Mouse (Mus musculus): ENCODE measurements around the gene Kcmf1. TPM values are rescaled to one million over a fixed set of nuclear protein-coding genes. Genes with fewer than 3 reads are reported as not detected.
A peak's percentile ranks its signal among the peaks of the same experiment; 100 is the strongest.

Gene Kcmf1
- polyA plus RNA-seq (2012; rRNA removed): 108 and 150 TPM in 2 replicates

DNA sequence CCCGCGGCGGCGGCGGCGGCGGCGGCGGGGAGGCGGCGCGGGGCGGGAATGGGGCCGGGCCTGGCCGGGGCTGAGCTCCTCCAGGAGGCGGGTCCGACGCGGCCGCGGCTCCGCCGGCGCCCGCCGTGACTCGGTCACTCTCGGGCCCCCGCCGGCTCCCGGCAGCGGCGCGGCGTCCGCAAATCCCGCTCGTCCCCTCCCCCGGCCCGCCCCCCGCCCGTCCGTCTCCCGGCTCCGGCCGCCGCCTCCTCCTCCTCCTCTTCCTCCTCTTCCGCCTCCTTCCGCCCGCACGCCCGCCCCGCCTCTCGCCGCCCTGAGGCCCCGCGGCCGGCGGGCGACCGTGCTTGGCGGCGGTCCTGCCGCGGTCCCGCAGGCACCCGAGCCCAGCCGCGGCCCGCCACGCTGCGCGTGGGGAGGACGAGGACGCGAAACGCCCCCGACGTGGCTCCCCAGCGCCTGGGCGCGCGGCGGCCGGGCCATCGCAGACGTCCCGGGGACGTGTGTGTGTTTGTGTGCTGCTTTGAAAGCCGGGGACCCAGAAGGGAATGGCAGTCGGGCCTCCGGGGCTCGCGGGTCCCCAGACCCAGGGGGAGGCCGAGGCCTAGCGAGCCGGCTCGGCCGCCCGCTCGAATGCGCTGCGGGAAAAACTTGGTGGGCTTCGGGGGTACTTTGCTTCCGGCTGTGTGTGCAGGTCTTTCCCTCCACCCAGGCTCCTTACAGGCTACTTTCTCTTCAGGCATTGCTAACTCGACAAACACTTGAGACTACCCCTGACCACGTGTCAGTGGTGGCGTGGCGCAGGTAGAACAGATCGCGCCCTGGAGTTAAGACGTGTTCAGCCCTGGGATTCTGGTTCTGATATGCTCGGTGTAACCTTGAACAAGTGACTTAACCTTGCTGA is at the start of gene Kcmf1:
Gene Kcmf1 (minus strand): TSS at position 199 of the 901 bp plus-strand sequence.
- whole genome bisulfite sequencing: under 1% methylated on average over 106 of the region's 113 CpGs
- H3K4me3 ChIP-seq (replicated peaks; ENCODE audit: extremely low read depth, low read depth, low read length): peak within 1 kb of the TSS; percentile 63
- H3K4me1 ChIP-seq (ENCODE audit: control insufficient read depth, insufficient read depth, low read length): peaks cover 14% of the 10 kb centered on the region
- DNase-seq: peak; percentile 78
- peak; percentile 42; the same call in 1 of the 2 replicates for TF ChIP-seq POLR2A (IDR thresholded peaks at IDR 0.05; ENCODE audit: borderline replicate concordance, extremely low read depth, low read depth, low read length)
- no peak for TF ChIP-seq CTCF (IDR thresholded peaks at IDR 0.05; ENCODE audit: insufficient read depth, low read length)

DNA sequence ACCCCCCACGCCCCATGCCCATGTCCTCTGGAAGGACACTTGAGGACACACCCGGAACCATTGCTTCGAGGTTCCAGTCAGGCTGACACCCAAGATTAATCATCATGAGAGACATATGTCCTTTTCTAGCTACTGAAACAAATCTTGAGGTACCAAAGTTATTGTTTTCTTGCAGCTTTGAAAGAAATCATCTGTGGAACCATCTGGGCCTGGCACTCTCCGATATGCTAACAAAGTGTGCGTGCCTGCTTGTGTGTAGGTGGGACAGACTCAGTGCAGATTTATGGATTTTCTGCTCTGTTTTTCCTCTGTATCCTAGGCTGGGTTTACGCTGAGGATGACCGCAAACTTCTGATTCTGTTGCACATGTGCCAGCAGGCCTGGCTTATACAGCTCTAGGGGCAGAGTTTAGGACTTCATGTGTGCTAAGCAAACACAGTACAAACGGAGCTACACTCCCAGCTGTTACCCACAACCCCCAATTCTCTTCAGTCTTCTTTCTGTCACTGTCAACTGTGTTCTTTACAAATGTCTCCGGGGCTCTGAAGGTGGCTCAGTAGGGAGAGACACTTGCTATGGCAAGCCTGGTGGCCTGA is 49.5 kb upstream of the Kcmf1 start:
- TF ChIP-seq POLR2A (IDR thresholded peaks at IDR 0.05; ENCODE audit: borderline replicate concordance, extremely low read depth, low read depth, low read length) (no peak), CTCF (IDR thresholded peaks at IDR 0.05; ENCODE audit: insufficient read depth, low read length) (no peak)
- no peak for DNase-seq
- no peaks in the 10 kb centered on the region for H3K4me1 ChIP-seq (ENCODE audit: control insufficient read depth, insufficient read depth, low read length)
- 80% methylated on average over 9 of the region's 9 CpGs for WGBS
- H3K4me3 ChIP-seq (replicated peaks; ENCODE audit: extremely low read depth, low read depth, low read length): no peak overlapping the region

- no peak for DNase-seq
- no peaks in the 10 kb centered on the region for H3K4me1 ChIP-seq (ENCODE audit: control insufficient read depth, insufficient read depth, low read length)
- no peak for TF ChIP-seq CTCF (IDR thresholded peaks at IDR 0.05; ENCODE audit: insufficient read depth, low read length)
- TF ChIP-seq POLR2A (IDR thresholded peaks at IDR 0.05; ENCODE audit: borderline replicate concordance, extremely low read depth, low read depth, low read length): no peak
- WGBS: 76% methylated on average over 3 of the region's 3 CpGs
- no peak overlapping the region for H3K4me3 ChIP-seq (replicated peaks; ENCODE audit: extremely low read depth, low read depth, low read length)
Observed at GRCm38 (mm10) chr6:72948392-72948791, 48.6 kb upstream of the Kcmf1 start.

- Histone ChIP-seq H3K4me1 (ENCODE audit: control insufficient read depth, insufficient read depth, low read length) (no peaks in the 10 kb centered on the region), H3K4me3 (replicated peaks; ENCODE audit: extremely low read depth, low read depth, low read length) (no peak overlapping the region)
- WGBS: 48% methylated on average over 6 of the region's 6 CpGs
- TF ChIP-seq CTCF (IDR thresholded peaks at IDR 0.05; ENCODE audit: insufficient read depth, low read length): 0 out of 2 replicates have a peak, but pooled peaks have one; percentile 2
- TF ChIP-seq POLR2A (IDR thresholded peaks at IDR 0.05; ENCODE audit: borderline replicate concordance, extremely low read depth, low read depth, low read length): no peak
- no peak for DNase-seq
Observed at GRCm38 (mm10) chr6:72947960-72948359, 48.2 kb upstream of the Kcmf1 start.

GRCm38 (mm10) chr6:72940493-72940892 is 40.7 kb upstream of the Kcmf1 start:
- 5% methylated on average over 3 of the region's 3 CpGs for WGBS
- Histone ChIP-seq H3K4me1 (ENCODE audit: control insufficient read depth, insufficient read depth, low read length) (no peaks in the 10 kb centered on the region), H3K4me3 (replicated peaks; ENCODE audit: extremely low read depth, low read depth, low read length) (no peak overlapping the region)
- peak; percentile 61 for DNase-seq
- TF ChIP-seq CTCF (IDR thresholded peaks at IDR 0.05; ENCODE audit: insufficient read depth, low read length) (peak; percentile 77), POLR2A (IDR thresholded peaks at IDR 0.05; ENCODE audit: borderline replicate concordance, extremely low read depth, low read depth, low read length) (no peak)

- Histone ChIP-seq H3K4me1 (ENCODE audit: control insufficient read depth, insufficient read depth, low read length) (no peaks in the 10 kb centered on the region), H3K4me3 (replicated peaks; ENCODE audit: extremely low read depth, low read depth, low read length) (no peak overlapping the region)
- no peak for DNase-seq
- 36% methylated on average over 5 of the region's 5 CpGs for WGBS
- no peak for TF ChIP-seq POLR2A (IDR thresholded peaks at IDR 0.05; ENCODE audit: borderline replicate concordance, extremely low read depth, low read depth, low read length)
- TF ChIP-seq CTCF (IDR thresholded peaks at IDR 0.05; ENCODE audit: insufficient read depth, low read length): no peak
Observed at GRCm38 (mm10) chr6:72937859-72938258, 38.1 kb upstream of the Kcmf1 start.

DNA sequence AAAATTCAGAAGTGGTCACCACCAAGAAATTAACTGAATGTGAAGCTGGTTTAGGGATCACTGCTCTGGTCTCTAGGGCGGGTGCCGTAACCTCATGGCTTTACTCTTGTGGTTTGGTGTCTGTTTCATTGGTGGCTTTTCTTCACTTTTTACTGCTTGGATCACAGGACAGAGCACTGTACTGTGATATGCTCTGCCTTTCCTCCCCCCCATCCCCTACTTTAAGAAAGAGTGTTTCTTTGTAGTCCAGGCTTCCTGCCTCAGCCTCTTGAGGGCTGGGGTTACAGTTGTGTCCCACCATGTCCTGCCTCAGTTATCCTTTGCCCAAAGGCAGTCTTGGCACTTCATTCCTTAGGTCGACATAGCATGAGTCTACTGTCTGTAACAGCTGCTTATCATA is 37.7 kb upstream of the Kcmf1 start:
- H3K4me1 ChIP-seq (ENCODE audit: control insufficient read depth, insufficient read depth, low read length): no peaks in the 10 kb centered on the region
- DNase-seq: no peak
- WGBS: 75% methylated on average over 3 of the region's 3 CpGs
- TF ChIP-seq POLR2A (IDR thresholded peaks at IDR 0.05; ENCODE audit: borderline replicate concordance, extremely low read depth, low read depth, low read length) (no peak), CTCF (IDR thresholded peaks at IDR 0.05; ENCODE audit: insufficient read depth, low read length) (no peak)
- no peak overlapping the region for H3K4me3 ChIP-seq (replicated peaks; ENCODE audit: extremely low read depth, low read depth, low read length)

GRCm38 (mm10) chr6:72932955-72933354 is 33.2 kb upstream of the Kcmf1 start:
- 51% methylated on average over 1 of the region's 1 CpGs for WGBS
- no peaks in the 10 kb centered on the region for H3K4me1 ChIP-seq (ENCODE audit: control insufficient read depth, insufficient read depth, low read length)
- H3K4me3 ChIP-seq (replicated peaks; ENCODE audit: extremely low read depth, low read depth, low read length): no peak overlapping the region
- DNase-seq: no peak
- TF ChIP-seq POLR2A (IDR thresholded peaks at IDR 0.05; ENCODE audit: borderline replicate concordance, extremely low read depth, low read depth, low read length) (no peak), CTCF (IDR thresholded peaks at IDR 0.05; ENCODE audit: insufficient read depth, low read length) (no peak)

DNA sequence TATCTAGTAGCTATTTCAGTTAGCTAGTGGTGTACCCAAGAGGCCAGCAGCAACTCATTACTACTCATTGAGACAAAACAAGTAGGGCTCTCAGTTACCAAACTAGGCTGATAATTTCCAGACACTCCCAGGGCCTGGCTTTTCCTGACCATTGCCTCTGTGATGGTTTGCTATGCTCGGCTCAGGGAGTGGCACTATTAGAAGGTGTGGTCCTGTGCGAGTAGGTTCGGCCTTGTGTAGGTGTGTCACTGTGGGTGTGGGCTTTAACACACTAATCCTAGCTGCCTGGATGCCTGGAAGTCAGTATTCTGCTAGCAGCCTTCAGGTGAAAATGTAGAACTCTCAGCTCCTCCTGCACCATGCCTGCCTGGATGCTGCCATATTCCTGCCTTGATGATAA is 31.8 kb upstream of the Kcmf1 start:
- DNase-seq: no peak
- Histone ChIP-seq H3K4me3 (replicated peaks; ENCODE audit: extremely low read depth, low read depth, low read length) (no peak overlapping the region), H3K4me1 (ENCODE audit: control insufficient read depth, insufficient read depth, low read length) (0 out of 2 replicates have a peak, but pooled peaks cover 2% of the 10 kb centered on the region)
- 87% methylated on average over 3 of the region's 3 CpGs for WGBS
- TF ChIP-seq POLR2A (IDR thresholded peaks at IDR 0.05; ENCODE audit: borderline replicate concordance, extremely low read depth, low read depth, low read length) (no peak), CTCF (IDR thresholded peaks at IDR 0.05; ENCODE audit: insufficient read depth, low read length) (no peak)

All from lung, adult 2 months (tissue).